Mouse (Mus musculus) limb, embryonic 15.5 days (tissue): Measurements from ENCODE around the gene Ubtd2. TPM values are rescaled to one million over a fixed set of nuclear protein-coding genes. Genes with fewer than 3 reads are reported as not detected.

Experiments
- ATAC-seq: fragments of 200-750 bp; cut with Nextera tagmentation; 2 replicates; pipeline ENCODE4 v1.8.0; 2017; ENCODE audit warnings: low read depth, moderate TSS enrichment; ENCODE audit not compliant: insufficient number of reproducible peaks, low FRiP score, low TSS enrichment
- H3K27ac ChIP-seq: fragments of 300-500 bp; sonication (generic); 2 replicates; pipeline ENCODE4 v1.5.1; 2015; ENCODE audit warnings: moderate library complexity, mild to moderate bottlenecking, inconsistent platforms
- H3K27me3 ChIP-seq: fragments of 300-500 bp; sonication (generic); 2 replicates; pipeline ENCODE4 v1.6.1; 2015; ENCODE audit warnings: inconsistent platforms
- H3K36me3 ChIP-seq: fragments of 300-500 bp; sonication (generic); 2 replicates; pipeline ENCODE4 v1.6.1; 2015; ENCODE audit warnings: inconsistent platforms
- H3K4me1 ChIP-seq: fragments of 300-500 bp; sonication (generic); 2 replicates; pipeline ENCODE4 v1.6.1; 2015; ENCODE audit warnings: inconsistent platforms
- H3K4me2 ChIP-seq: fragments of 300-500 bp; sonication (generic); 2 replicates; pipeline ENCODE4 v1.6.1; 2015; ENCODE audit warnings: mild to moderate bottlenecking, inconsistent platforms
- H3K4me3 ChIP-seq: fragments of 300-500 bp; sonication (generic); 2 replicates; pipeline ENCODE4 v1.5.1; 2015; ENCODE audit warnings: mild to moderate bottlenecking, inconsistent platforms
- H3K9ac ChIP-seq: fragments of 300-500 bp; sonication (generic); 2 replicates; pipeline ENCODE4 v1.6.1; 2015; ENCODE audit warnings: inconsistent platforms
- H3K9me3 ChIP-seq: fragments of 300-500 bp; sonication (generic); 2 replicates; pipeline ENCODE4 v1.6.1; 2016; ENCODE audit warnings: inconsistent platforms
- WGBS: fragments of 180-500 bp; shearing (Covaris S2); methylation state at CpG from one replicate; pipeline ENCODE4 v1.1.7; 2015; 5-methylcytosine and 5-hydroxymethylcytosine counted together
- polyA plus RNA-seq: library from polyadenylated mRNA; unstranded; fragments of >200 nt; fragmentation: Nextera tagmentation; extraction: Ambion mirVana; gene quantifications from 2 replicates; pipeline ENCODE4 v1.2.1, GENCODE M21; 2015

Ubtd2 gene
- polyA plus RNA-seq, 1 experiment from 2014 or later, result 97.1 TPM

GRCm38 (mm10) chr11:32538846-32539245 is 83.7 kb downstream of the Ubtd2 start:
- 85% methylated on average over 4 of the region's 4 CpGs for WGBS
- Histone ChIP-seq H3K27me3 (no peaks in the 10 kb centered on the region), H3K4me2 (no peak overlapping the region), H3K9me3 (no peaks in the 10 kb centered on the region), H3K4me1 (peaks cover 18% of the 10 kb centered on the region), H3K4me3 (no peak overlapping the region), H3K9ac (no peak overlapping the region), H3K27ac (0 out of 2 replicates have a peak overlapping the region, but pooled peaks have one; percentile 1), H3K36me3 (no peaks in the 10 kb centered on the region)
- no peak for ATAC-seq

- no peak for ATAC-seq
- no peak overlapping the region for H3K9ac ChIP-seq
- H3K27ac ChIP-seq, result no peak overlapping the region
- H3K9me3 ChIP-seq, result no peaks in the 10 kb centered on the region
- no peaks in the 10 kb centered on the region for H3K36me3 ChIP-seq
- H3K4me1 ChIP-seq, result peaks cover 9% of the 10 kb centered on the region
- H3K27me3 ChIP-seq, result no peaks in the 10 kb centered on the region
- WGBS, result 77% methylated on average over 7 of the region's 7 CpGs
- H3K4me2 ChIP-seq, result no peak overlapping the region
- H3K4me3 ChIP-seq, result no peak overlapping the region
Observed at GRCm38 (mm10) chr11:32539717-32540116, 84.5 kb downstream of the Ubtd2 start.

- H3K9me3 ChIP-seq, result no peaks in the 10 kb centered on the region
- peaks cover 6% of the 10 kb centered on the region for H3K4me1 ChIP-seq
- WGBS, result 74% methylated on average over 6 of the region's 6 CpGs
- H3K9ac ChIP-seq, result no peak overlapping the region
- no peak for ATAC-seq
- no peaks in the 10 kb centered on the region for H3K36me3 ChIP-seq
- H3K4me2 ChIP-seq, result no peak overlapping the region
- H3K27me3 ChIP-seq, result no peaks in the 10 kb centered on the region
- H3K27ac ChIP-seq, result no peak overlapping the region
- no peak overlapping the region for H3K4me3 ChIP-seq
Observed at GRCm38 (mm10) chr11:32540463-32540862, 85.3 kb downstream of the Ubtd2 start.

- H3K4me2 ChIP-seq, result no peak overlapping the region
- H3K36me3 ChIP-seq, result no peaks in the 10 kb centered on the region
- no peak for ATAC-seq
- no peak overlapping the region for H3K9ac ChIP-seq
- no peaks in the 10 kb centered on the region for H3K9me3 ChIP-seq
- 87% methylated on average over 4 of the region's 4 CpGs for WGBS
- no peaks in the 10 kb centered on the region for H3K27me3 ChIP-seq
- peaks cover 10% of the 10 kb centered on the region for H3K4me1 ChIP-seq
- no peak overlapping the region for H3K4me3 ChIP-seq
- no peak overlapping the region; the same call in 1 of the 2 replicates for H3K27ac ChIP-seq
Observed at GRCm38 (mm10) chr11:32542181-32542580, 87.0 kb downstream of the Ubtd2 start.

GRCm38 (mm10) chr11:32542687-32543411 is 87.7 kb downstream of the Ubtd2 start:
- H3K27ac ChIP-seq, result no peak overlapping the region; the same call in 1 of the 2 replicates
- no peak overlapping the region for H3K4me2 ChIP-seq
- H3K27me3 ChIP-seq, result no peaks in the 10 kb centered on the region
- H3K36me3 ChIP-seq, result no peaks in the 10 kb centered on the region
- H3K9me3 ChIP-seq, result no peaks in the 10 kb centered on the region
- peaks cover 14% of the 10 kb centered on the region for H3K4me1 ChIP-seq
- no peak overlapping the region for H3K9ac ChIP-seq
- WGBS, result 42% methylated on average over 3 of the region's 3 CpGs
- H3K4me3 ChIP-seq, result no peak overlapping the region
- ATAC-seq, result no peak

GRCm38 (mm10) chr11:32544041-32544440 is 88.9 kb downstream of the Ubtd2 start:
- Histone ChIP-seq H3K27ac (no peak overlapping the region), H3K9me3 (no peaks in the 10 kb centered on the region), H3K36me3 (no peaks in the 10 kb centered on the region), H3K4me3 (no peak overlapping the region), H3K4me2 (no peak overlapping the region), H3K4me1 (peaks cover 16% of the 10 kb centered on the region), H3K9ac (no peak overlapping the region), H3K27me3 (no peaks in the 10 kb centered on the region)
- no peak for ATAC-seq
- WGBS, result 78% methylated on average over 6 of the region's 6 CpGs

- 93% methylated on average over 5 of the region's 5 CpGs for WGBS
- no peaks in the 10 kb centered on the region for H3K9me3 ChIP-seq
- H3K4me2 ChIP-seq, result no peak overlapping the region
- no peak for ATAC-seq
- no peaks in the 10 kb centered on the region for H3K36me3 ChIP-seq
- peaks cover 21% of the 10 kb centered on the region for H3K4me1 ChIP-seq
- no peak overlapping the region for H3K27ac ChIP-seq
- H3K4me3 ChIP-seq, result no peak overlapping the region
- no peaks in the 10 kb centered on the region for H3K27me3 ChIP-seq
- H3K9ac ChIP-seq, result no peak overlapping the region
Observed at GRCm38 (mm10) chr11:32544497-32544896, 89.3 kb downstream of the Ubtd2 start.

- no peaks in the 10 kb centered on the region for H3K9me3 ChIP-seq
- WGBS, result 82% methylated on average over 12 of the region's 12 CpGs
- H3K27me3 ChIP-seq, result no peaks in the 10 kb centered on the region
- no peak for ATAC-seq
- H3K4me3 ChIP-seq, result no peak overlapping the region
- no peak overlapping the region for H3K4me2 ChIP-seq
- no peak overlapping the region for H3K9ac ChIP-seq
- H3K27ac ChIP-seq, result no peak overlapping the region
- H3K36me3 ChIP-seq, result no peaks in the 10 kb centered on the region
- H3K4me1 ChIP-seq, result peaks cover 31% of the 10 kb centered on the region
Observed at GRCm38 (mm10) chr11:32545605-32546004, 90.4 kb downstream of the Ubtd2 start.

- H3K27me3 ChIP-seq, result no peaks in the 10 kb centered on the region
- H3K9me3 ChIP-seq, result no peaks in the 10 kb centered on the region
- no peak overlapping the region for H3K4me3 ChIP-seq
- ATAC-seq, result no peak
- no peak overlapping the region for H3K27ac ChIP-seq
- no peak overlapping the region for H3K4me2 ChIP-seq
- 40% methylated on average over 5 of the region's 5 CpGs for WGBS
- no peak overlapping the region for H3K9ac ChIP-seq
- H3K36me3 ChIP-seq, result no peaks in the 10 kb centered on the region
- H3K4me1 ChIP-seq, result peaks cover 39% of the 10 kb centered on the region
Observed at GRCm38 (mm10) chr11:32546483-32546882, 91.3 kb downstream of the Ubtd2 start.

- no peak overlapping the region for H3K9ac ChIP-seq
- 70% methylated on average over 10 of the region's 10 CpGs for WGBS
- H3K27ac ChIP-seq, result no peak overlapping the region
- no peaks in the 10 kb centered on the region for H3K27me3 ChIP-seq
- H3K36me3 ChIP-seq, result no peaks in the 10 kb centered on the region
- H3K9me3 ChIP-seq, result no peaks in the 10 kb centered on the region
- H3K4me1 ChIP-seq, result peaks cover 49% of the 10 kb centered on the region
- H3K4me2 ChIP-seq, result no peak overlapping the region
- ATAC-seq, result no peak
- no peak overlapping the region for H3K4me3 ChIP-seq
Observed at GRCm38 (mm10) chr11:32547391-32547947, 92.3 kb downstream of the Ubtd2 start.

- Histone ChIP-seq H3K4me3 (no peak overlapping the region), H3K27ac (no peak overlapping the region), H3K9me3 (no peaks in the 10 kb centered on the region), H3K27me3 (no peaks in the 10 kb centered on the region), H3K4me1 (peaks cover 51% of the 10 kb centered on the region), H3K36me3 (no peaks in the 10 kb centered on the region), H3K9ac (no peak overlapping the region), H3K4me2 (no peak overlapping the region)
- WGBS, result 62% methylated on average over 4 of the region's 4 CpGs
- ATAC-seq, result no peak
Observed at GRCm38 (mm10) chr11:32548240-32548639, 93.1 kb downstream of the Ubtd2 start.

GRCm38 (mm10) chr11:32549236-32549635 is 94.1 kb downstream of the Ubtd2 start:
- H3K27ac ChIP-seq, result peak overlapping the region; percentile 17; the same call in 1 of the 2 replicates
- no peak for ATAC-seq
- no peaks in the 10 kb centered on the region for H3K27me3 ChIP-seq
- H3K4me1 ChIP-seq, result peaks cover 60% of the 10 kb centered on the region
- H3K9me3 ChIP-seq, result no peaks in the 10 kb centered on the region
- no peak overlapping the region for H3K4me3 ChIP-seq
- H3K4me2 ChIP-seq, result no peak overlapping the region
- 53% methylated on average over 6 of the region's 6 CpGs for whole genome bisulfite sequencing
- no peak overlapping the region for H3K9ac ChIP-seq
- H3K36me3 ChIP-seq, result no peaks in the 10 kb centered on the region
